Mouse (Mus musculus): ENCODE data around the gene Nras. TPM values are rescaled to one million over a fixed set of nuclear protein-coding genes. Genes with fewer than 3 reads are reported as not detected.
A peak's percentile ranks its signal among the peaks of the same experiment; 100 is the strongest.

Nras gene
- total RNA-seq, 1 experiment from 2014 or later = 104 TPM

- ATAC-seq (replicated peaks; ENCODE audit: low read depth, poor library complexity, severe bottlenecking) = no peak
Observed at GRCm38 (mm10) chr3:103091753-103092152, 33.7 kb downstream of the Nras start.

- no peak for ATAC-seq (replicated peaks; ENCODE audit: low read depth, poor library complexity, severe bottlenecking)
Observed at GRCm38 (mm10) chr3:103098662-103099061, 40.6 kb downstream of the Nras start.

GRCm38 (mm10) chr3:103099667-103100066 lies 41.6 kb downstream of the Nras start:
- no peak for ATAC-seq (replicated peaks; ENCODE audit: low read depth, poor library complexity, severe bottlenecking)

- no peak for ATAC-seq (replicated peaks; ENCODE audit: low read depth, poor library complexity, severe bottlenecking)
Observed at GRCm38 (mm10) chr3:103100735-103101134, 42.6 kb downstream of the Nras start.

GRCm38 (mm10) chr3:103101194-103101593 lies 43.1 kb downstream of the Nras start:
- ATAC-seq (replicated peaks; ENCODE audit: low read depth, poor library complexity, severe bottlenecking) = no peak

- 0 out of 2 replicates have a peak, but pooled peaks have one; percentile 0 for ATAC-seq (replicated peaks; ENCODE audit: low read depth, poor library complexity, severe bottlenecking)
Observed at GRCm38 (mm10) chr3:103101909-103102308, 43.8 kb downstream of the Nras start.

- ATAC-seq (replicated peaks; ENCODE audit: low read depth, poor library complexity, severe bottlenecking) = peak; percentile 92
Observed at GRCm38 (mm10) chr3:103102454-103103390, 44.6 kb downstream of the Nras start, which contains the start of gene Dennd2c. Gene Dennd2c, plus strand, starts transcription at chr3:103102604.

GRCm38 (mm10) chr3:103107565-103108240 lies 49.6 kb downstream of the Nras start:
- ATAC-seq (replicated peaks; ENCODE audit: low read depth, poor library complexity, severe bottlenecking) = no peak

- peak; percentile 84 for ATAC-seq (replicated peaks; ENCODE audit: low read depth, poor library complexity, severe bottlenecking)
Observed at GRCm38 (mm10) chr3:103112216-103112615, 54.1 kb downstream of the Nras start.

Other genes with a start within 250 kb of the Nras start
- not detected in 2 replicates for gene Sycp1, start 122.2 kb upstream of the Nras start, total RNA-seq (2017)
- not detected in 2 replicates for gene Nr1h5, start 94.2 kb upstream of the Nras start, total RNA-seq (2017)
- gene Sike1, start 62.6 kb upstream of the Nras start, total RNA-seq (2017) = 19.2 and 34.2 TPM in 2 replicates
- 549 and 614 TPM in 2 replicates for gene Csde1, start 37.9 kb upstream of the Nras start, total RNA-seq (2017)
- not detected in 2 replicates for gene Ampd1, start 15.7 kb downstream of the Nras start, total RNA-seq (2017)
- gene Dennd2c, start 44.3 kb downstream of the Nras start, total RNA-seq (2017) = 3.9 and 4.1 TPM in 2 replicates
- 173 and 237 TPM in 2 replicates for gene Bcas2, start 113.4 kb downstream of the Nras start, total RNA-seq (2017)
- 90.1 and 97.9 TPM in 2 replicates for gene Trim33, start 221.0 kb downstream of the Nras start, total RNA-seq (2017)

Data from common myeloid progenitor, adult 5-6 weeks (primary cell).